Mouse (Mus musculus): ENCODE data around the gene Olfr1367.

The Olfr1367 gene

GRCm38 (mm10) chr13:21346610-21347009 is at the start of gene Olfr1367:
Olfr1367 (plus strand) TSS chr13:21346910.
- no peak for TF ChIP-seq NANOG (IDR thresholded peaks at IDR 0.05; ENCODE audit: borderline replicate concordance, low read length)
- H3K9me3 ChIP-seq (ENCODE audit: low read length), result no peaks in the 10 kb centered on the region
- H3K27me3 ChIP-seq (ENCODE audit: insufficient read depth, low read length), result no peaks in the 10 kb centered on the region
- H3K4me1 ChIP-seq (replicated peaks; ENCODE audit: low read depth, low read length), result no peaks in the 10 kb centered on the region
- no peak within 1 kb of the TSS for H3K4me3 ChIP-seq (replicated peaks; ENCODE audit: low read length)
- H3K36me3 ChIP-seq (ENCODE audit: insufficient read depth, low read length), result no peaks in the 10 kb centered on the region

GRCm38 (mm10) chr13:21298557-21298956 is 48.2 kb upstream of the Olfr1367 start:
- TF ChIP-seq CTCF (conservative IDR thresholded peaks at IDR 0.05; ENCODE audit: low read length), result no peak
- TF ChIP-seq POU5F1 (IDR thresholded peaks at IDR 0.05; ENCODE audit: borderline replicate concordance, low read length), result no peak
- no peak for TF ChIP-seq NANOG (IDR thresholded peaks at IDR 0.05; ENCODE audit: borderline replicate concordance, low read length)
- Histone ChIP-seq H3K4me1 (replicated peaks; ENCODE audit: low read depth, low read length) (no peaks in the 10 kb centered on the region), H3K9me3 (ENCODE audit: low read length) (peaks cover 6% of the 10 kb centered on the region; the same call in 1 of the 2 replicates), H3K4me3 (replicated peaks; ENCODE audit: low read length) (no peak overlapping the region), H3K27me3 (ENCODE audit: insufficient read depth, low read length) (no peaks in the 10 kb centered on the region), H3K36me3 (ENCODE audit: insufficient read depth, low read length) (no peaks in the 10 kb centered on the region)

DNA sequence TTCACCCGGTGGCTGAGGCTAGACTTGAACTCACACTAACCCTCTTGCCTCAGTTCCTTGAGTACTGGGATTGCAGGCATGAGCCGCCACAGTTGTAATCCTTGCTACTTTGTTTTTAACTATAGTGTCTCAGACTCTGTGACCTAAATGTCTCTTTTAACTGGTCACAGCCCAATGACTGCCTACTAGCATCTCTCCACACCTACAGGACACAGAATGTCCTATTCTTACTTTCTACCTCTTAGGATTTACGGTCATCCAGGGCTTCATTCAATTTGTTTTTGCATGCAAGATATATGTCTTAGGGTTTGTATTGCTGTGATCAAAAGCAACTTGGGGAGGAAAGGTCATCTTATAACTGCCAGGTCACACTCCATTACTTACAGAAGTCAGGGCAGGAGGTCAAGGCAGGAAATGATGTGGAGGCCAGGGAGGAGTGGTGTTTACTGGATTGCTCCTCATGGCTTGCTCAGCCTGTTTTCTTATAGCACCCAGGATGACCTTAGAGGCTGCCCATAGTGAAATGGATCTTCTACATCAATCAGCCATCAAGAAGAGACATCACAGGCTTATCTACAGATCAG is 42.1 kb upstream of the Olfr1367 start:
- peaks cover 7% of the 10 kb centered on the region; the same call in 1 of the 2 replicates for H3K27me3 ChIP-seq (ENCODE audit: insufficient read depth, low read length)
- H3K36me3 ChIP-seq (ENCODE audit: insufficient read depth, low read length), result no peaks in the 10 kb centered on the region
- H3K9me3 ChIP-seq (ENCODE audit: low read length), result no peaks in the 10 kb centered on the region
- H3K4me1 ChIP-seq (replicated peaks; ENCODE audit: low read depth, low read length), result no peaks in the 10 kb centered on the region
- no peak overlapping the region for H3K4me3 ChIP-seq (replicated peaks; ENCODE audit: low read length)
- TF ChIP-seq POU5F1 (IDR thresholded peaks at IDR 0.05; ENCODE audit: borderline replicate concordance, low read length) (no peak), CTCF (conservative IDR thresholded peaks at IDR 0.05; ENCODE audit: low read length) (no peak), NANOG (IDR thresholded peaks at IDR 0.05; ENCODE audit: borderline replicate concordance, low read length) (no peak)

GRCm38 (mm10) chr13:21309788-21310187 is 36.9 kb upstream of the Olfr1367 start:
- no peak overlapping the region for H3K4me3 ChIP-seq (replicated peaks; ENCODE audit: low read length)
- no peaks in the 10 kb centered on the region for H3K36me3 ChIP-seq (ENCODE audit: insufficient read depth, low read length)
- H3K9me3 ChIP-seq (ENCODE audit: low read length), result no peaks in the 10 kb centered on the region
- no peak for TF ChIP-seq NANOG (IDR thresholded peaks at IDR 0.05; ENCODE audit: borderline replicate concordance, low read length)
- TF ChIP-seq CTCF (conservative IDR thresholded peaks at IDR 0.05; ENCODE audit: low read length), result no peak
- TF ChIP-seq POU5F1 (IDR thresholded peaks at IDR 0.05; ENCODE audit: borderline replicate concordance, low read length), result no peak
- peaks cover 12% of the 10 kb centered on the region; the same call in 1 of the 2 replicates for H3K27me3 ChIP-seq (ENCODE audit: insufficient read depth, low read length)
- peaks cover 3% of the 10 kb centered on the region; the same call in 1 of the 2 replicates for H3K4me1 ChIP-seq (replicated peaks; ENCODE audit: low read depth, low read length)

DNA sequence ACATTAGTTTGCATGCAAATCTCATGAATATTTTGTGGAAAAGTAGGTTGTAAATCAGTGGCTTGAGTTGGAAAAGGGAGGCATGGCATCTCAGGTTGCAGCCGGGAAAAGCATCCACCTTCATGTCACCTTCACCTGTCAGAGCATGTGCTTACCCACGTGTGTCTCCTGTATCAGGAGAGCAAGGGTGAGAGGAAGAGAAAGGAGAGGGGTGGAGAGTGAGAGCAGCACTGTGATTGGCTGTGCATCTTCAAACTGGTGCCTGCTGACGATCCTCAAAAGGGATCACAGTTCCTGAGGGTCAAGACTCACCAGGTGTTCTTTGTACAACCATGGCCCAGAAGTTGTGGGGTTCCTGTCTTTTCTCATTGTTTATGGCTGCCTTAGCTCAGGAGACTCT is 34.8 kb upstream of the Olfr1367 start, which contains the start of gene Gpx6:
Gene Gpx6 (plus strand): TSS at position 200 of the 400 bp plus-strand sequence.
- Histone ChIP-seq H3K36me3 (ENCODE audit: insufficient read depth, low read length) (no peaks in the 10 kb centered on the region), H3K9me3 (ENCODE audit: low read length) (no peaks in the 10 kb centered on the region), H3K4me3 (replicated peaks; ENCODE audit: low read length) (no peak within 1 kb of the TSS), H3K27me3 (ENCODE audit: insufficient read depth, low read length) (peaks cover 16% of the 10 kb centered on the region), H3K4me1 (replicated peaks; ENCODE audit: low read depth, low read length) (peaks cover 3% of the 10 kb centered on the region; the same call in 1 of the 2 replicates)
- TF ChIP-seq CTCF (conservative IDR thresholded peaks at IDR 0.05; ENCODE audit: low read length), result no peak
- no peak for TF ChIP-seq NANOG (IDR thresholded peaks at IDR 0.05; ENCODE audit: borderline replicate concordance, low read length)
- no peak for TF ChIP-seq POU5F1 (IDR thresholded peaks at IDR 0.05; ENCODE audit: borderline replicate concordance, low read length)

GRCm38 (mm10) chr13:21312854-21313253 is 33.9 kb upstream of the Olfr1367 start:
- H3K36me3 ChIP-seq (ENCODE audit: insufficient read depth, low read length), result no peaks in the 10 kb centered on the region
- TF ChIP-seq POU5F1 (IDR thresholded peaks at IDR 0.05; ENCODE audit: borderline replicate concordance, low read length) (no peak), CTCF (conservative IDR thresholded peaks at IDR 0.05; ENCODE audit: low read length) (no peak), NANOG (IDR thresholded peaks at IDR 0.05; ENCODE audit: borderline replicate concordance, low read length) (no peak)
- H3K4me3 ChIP-seq (replicated peaks; ENCODE audit: low read length), result no peak overlapping the region
- H3K9me3 ChIP-seq (ENCODE audit: low read length), result no peaks in the 10 kb centered on the region
- H3K4me1 ChIP-seq (replicated peaks; ENCODE audit: low read depth, low read length), result peaks cover 3% of the 10 kb centered on the region; the same call in 1 of the 2 replicates
- peaks cover 14% of the 10 kb centered on the region for H3K27me3 ChIP-seq (ENCODE audit: insufficient read depth, low read length)

- Histone ChIP-seq H3K36me3 (ENCODE audit: insufficient read depth, low read length) (no peaks in the 10 kb centered on the region), H3K9me3 (ENCODE audit: low read length) (no peaks in the 10 kb centered on the region), H3K4me1 (replicated peaks; ENCODE audit: low read depth, low read length) (peaks cover 3% of the 10 kb centered on the region; the same call in 1 of the 2 replicates), H3K27me3 (ENCODE audit: insufficient read depth, low read length) (peaks cover 11% of the 10 kb centered on the region), H3K4me3 (replicated peaks; ENCODE audit: low read length) (no peak overlapping the region)
- TF ChIP-seq NANOG (IDR thresholded peaks at IDR 0.05; ENCODE audit: borderline replicate concordance, low read length) (no peak), POU5F1 (IDR thresholded peaks at IDR 0.05; ENCODE audit: borderline replicate concordance, low read length) (no peak), CTCF (conservative IDR thresholded peaks at IDR 0.05; ENCODE audit: low read length) (no peak)
These were observed 32.8 kb upstream of the Olfr1367 start for GRCm38 (mm10) chr13:21313903-21314302.

DNA sequence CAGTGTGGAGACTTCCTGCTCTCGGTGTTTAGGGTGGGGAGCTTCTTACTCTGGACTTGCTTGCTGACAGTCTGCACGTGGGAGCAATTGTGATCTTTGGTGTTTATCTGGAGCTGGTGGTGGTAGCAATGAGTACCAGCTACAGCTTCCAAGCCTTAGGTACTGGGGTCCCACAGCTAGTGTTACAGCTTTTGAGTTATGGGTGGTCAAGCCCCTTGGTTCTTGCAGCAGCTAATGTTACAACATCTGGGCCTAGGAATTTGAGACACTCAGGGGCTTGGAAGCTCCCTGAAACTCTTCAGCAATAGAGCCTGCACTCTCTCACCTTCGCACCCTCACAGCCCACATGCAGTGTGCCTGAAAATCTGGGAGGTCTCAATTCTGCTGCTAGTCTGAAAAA is 26.4 kb upstream of the Olfr1367 start:
- Histone ChIP-seq H3K4me3 (replicated peaks; ENCODE audit: low read length) (no peak overlapping the region), H3K4me1 (replicated peaks; ENCODE audit: low read depth, low read length) (peaks cover 9% of the 10 kb centered on the region), H3K27me3 (ENCODE audit: insufficient read depth, low read length) (peaks cover 22% of the 10 kb centered on the region), H3K9me3 (ENCODE audit: low read length) (no peaks in the 10 kb centered on the region), H3K36me3 (ENCODE audit: insufficient read depth, low read length) (no peaks in the 10 kb centered on the region)
- no peak for TF ChIP-seq NANOG (IDR thresholded peaks at IDR 0.05; ENCODE audit: borderline replicate concordance, low read length)
- TF ChIP-seq CTCF (conservative IDR thresholded peaks at IDR 0.05; ENCODE audit: low read length), result no peak
- no peak for TF ChIP-seq POU5F1 (IDR thresholded peaks at IDR 0.05; ENCODE audit: borderline replicate concordance, low read length)

Data from E14TG2a.4 (cell line).